Mouse (Mus musculus): ENCODE results near the gene Ypel5. TPM values are rescaled to one million over a fixed set of nuclear protein-coding genes. Genes with fewer than 3 reads are reported as not detected.

Ypel5 gene
- 10 to 100 TPM; 37.7 TPM for total RNA-seq (2021)

DNA sequence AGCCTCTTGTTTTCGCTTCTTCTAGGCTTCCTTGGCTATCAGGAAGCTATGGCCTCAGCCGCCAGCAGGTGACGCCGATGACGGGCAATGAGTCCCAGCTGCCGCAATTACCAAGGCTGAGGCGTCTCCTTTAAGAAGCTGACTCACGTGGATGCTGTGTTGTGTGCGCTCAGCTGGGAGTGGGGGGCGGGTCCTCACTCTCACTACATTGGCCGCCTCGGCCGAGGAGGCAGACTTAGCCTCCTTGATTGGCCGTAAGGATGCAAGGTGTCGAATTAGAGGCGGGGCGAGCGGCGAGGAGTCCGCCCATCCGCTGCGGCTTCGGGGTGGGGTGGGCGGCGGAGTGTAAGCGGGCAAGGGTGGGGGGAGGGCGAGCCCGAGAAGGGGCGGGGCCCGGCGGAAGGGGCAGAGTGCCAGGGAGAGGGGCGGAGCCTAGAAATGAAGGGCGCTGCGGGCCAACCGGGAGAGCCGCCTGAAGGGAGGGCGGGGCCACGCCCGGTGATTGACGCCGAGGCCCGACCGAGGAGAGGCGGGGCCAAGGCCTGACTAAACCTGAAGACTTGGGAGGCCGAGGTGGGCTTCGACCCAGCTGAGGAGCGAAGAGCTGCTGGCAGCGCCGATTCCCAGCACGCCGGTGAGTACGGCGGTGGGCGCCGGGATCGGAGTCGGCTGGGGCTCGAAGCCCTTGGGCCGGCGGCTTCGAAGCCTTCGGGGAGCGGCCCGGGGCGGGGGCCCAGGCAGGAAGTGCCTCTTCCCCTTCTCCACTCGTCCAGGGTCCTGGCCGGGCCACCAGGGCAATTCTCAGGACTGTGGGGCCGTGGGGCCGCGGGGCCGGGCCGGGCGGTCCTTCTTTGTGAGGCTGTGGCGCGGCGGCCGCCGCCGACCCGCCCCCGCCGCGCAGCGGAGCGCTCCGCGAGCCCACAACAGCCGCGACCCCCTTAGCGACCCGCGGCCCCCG is at the start of gene Ypel5:
Gene Ypel5, plus strand, starts transcription at position 296 of the 958 bp plus-strand sequence.
- intact Hi-C loops (cut with DNase I), result loop anchor here (5.0 kb wide), 1 partner anchor 81 kb away; the partner anchor contains the start of gene Lbh
- peak; percentile 98 for DNase-seq (ENCODE audit: low spot score)

GRCm38 (mm10) chr17:72787886-72788436 is 48.3 kb upstream of the Ypel5 start:
- no peak for DNase-seq (ENCODE audit: low spot score)
- intact Hi-C loops (cut with DNase I), result loop anchor here (10.0 kb wide), 1 partner anchor 263 kb away; no protein-coding TSS in a partner anchor

DNA sequence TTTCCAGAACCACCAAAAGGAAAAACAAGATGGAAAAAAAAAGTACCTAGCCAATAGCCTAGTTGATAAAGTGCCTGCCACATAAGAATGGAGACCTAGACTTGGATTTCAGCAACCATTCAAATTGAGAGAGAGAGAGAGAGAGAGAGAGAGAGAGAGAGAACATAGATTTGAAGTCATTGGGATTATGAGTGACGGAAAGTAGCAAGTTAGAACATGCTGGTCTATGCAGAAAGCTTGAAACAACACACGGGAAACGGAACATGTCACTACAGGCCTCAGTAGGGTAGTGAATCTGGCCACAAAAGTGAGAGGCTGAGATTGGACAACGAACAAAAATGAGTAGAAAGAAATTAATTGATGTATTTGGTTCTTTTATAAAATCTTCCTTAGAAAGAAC is 43.0 kb upstream of the Ypel5 start:
- DNase-seq (ENCODE audit: low spot score), result no peak
- intact Hi-C loops (cut with DNase I), result no loop called here

GRCm38 (mm10) chr17:72794660-72795059 is 41.6 kb upstream of the Ypel5 start:
- DNase-seq (ENCODE audit: low spot score), result no peak
- intact Hi-C loops (cut with DNase I), result loop anchor here (5.0 kb wide), 1 partner anchor 508 kb away; no protein-coding TSS in a partner anchor

- intact Hi-C loops (cut with DNase I), result loop anchor here (5.0 kb wide), 1 partner anchor 507 kb away; no protein-coding TSS in a partner anchor
- no peak for DNase-seq (ENCODE audit: low spot score)
Observed at GRCm38 (mm10) chr17:72795392-72796047, 40.7 kb upstream of the Ypel5 start.

GRCm38 (mm10) chr17:72796506-72796905 is 39.7 kb upstream of the Ypel5 start:
- intact Hi-C loops (cut with DNase I), result loop anchor here (5.0 kb wide), 1 partner anchor 506 kb away; no protein-coding TSS in a partner anchor
- no peak for DNase-seq (ENCODE audit: low spot score)

DNA sequence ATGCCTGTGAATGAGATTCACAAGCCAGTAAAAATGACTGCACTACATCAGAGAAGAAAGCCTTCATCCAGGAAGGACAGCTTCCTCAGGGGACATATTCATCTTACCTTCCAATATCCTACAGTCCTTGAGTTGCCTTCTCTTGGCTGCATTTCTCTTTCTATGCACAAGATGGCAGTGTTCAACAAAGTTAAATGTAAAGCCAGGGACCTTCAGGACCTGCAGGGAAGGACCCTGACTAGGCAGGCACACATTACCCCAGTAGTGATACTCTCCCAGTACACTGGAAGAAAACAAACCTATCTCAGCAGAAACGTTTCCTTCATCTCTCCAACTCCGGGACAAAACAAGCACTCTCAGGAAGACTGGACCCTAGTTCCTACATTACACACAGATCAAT is 38.4 kb upstream of the Ypel5 start:
- DNase-seq (ENCODE audit: low spot score), result no peak
- intact Hi-C loops (cut with DNase I), result loop anchor here (1.0 to 5.0 kb wide), 2 partner anchors 16 to 504 kb away; no protein-coding TSS in a partner anchor

DNA sequence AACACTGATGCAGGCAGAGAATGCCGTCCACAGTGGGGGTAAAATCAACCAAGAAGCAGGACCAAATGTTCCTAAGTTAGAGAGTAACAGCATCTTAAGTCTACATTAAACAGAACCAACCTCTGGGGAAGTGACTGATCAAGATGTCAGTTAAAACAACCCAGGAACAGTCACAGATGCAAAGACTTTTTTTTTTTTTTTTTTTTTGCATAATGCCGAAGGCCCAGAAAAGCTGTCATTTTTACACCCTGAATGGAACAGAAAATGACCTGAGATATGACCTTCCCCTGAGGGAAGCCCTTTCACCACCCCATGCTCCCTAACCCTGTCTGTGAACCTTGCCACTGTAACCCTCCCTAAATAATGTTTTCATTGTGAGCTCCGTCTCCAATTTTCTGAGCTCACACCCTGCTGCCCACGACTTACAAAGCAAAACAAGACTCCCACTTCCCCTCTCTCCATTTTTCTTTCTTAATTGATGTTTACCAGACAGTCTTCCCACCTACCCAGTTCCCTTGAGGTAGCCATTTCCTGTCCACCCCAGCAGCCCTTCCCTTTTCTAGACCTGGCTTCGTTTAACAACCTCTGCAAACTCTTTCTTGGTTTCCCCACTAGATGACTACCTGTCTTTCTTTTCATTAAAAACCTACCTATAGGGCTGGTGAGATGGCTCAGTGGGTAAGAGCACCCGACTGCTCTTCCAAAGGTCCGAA is 26.2 kb upstream of the Ypel5 start:
- DNase-seq (ENCODE audit: low spot score), result no peak
- intact Hi-C loops (cut with DNase I), result no loop called here

DNA sequence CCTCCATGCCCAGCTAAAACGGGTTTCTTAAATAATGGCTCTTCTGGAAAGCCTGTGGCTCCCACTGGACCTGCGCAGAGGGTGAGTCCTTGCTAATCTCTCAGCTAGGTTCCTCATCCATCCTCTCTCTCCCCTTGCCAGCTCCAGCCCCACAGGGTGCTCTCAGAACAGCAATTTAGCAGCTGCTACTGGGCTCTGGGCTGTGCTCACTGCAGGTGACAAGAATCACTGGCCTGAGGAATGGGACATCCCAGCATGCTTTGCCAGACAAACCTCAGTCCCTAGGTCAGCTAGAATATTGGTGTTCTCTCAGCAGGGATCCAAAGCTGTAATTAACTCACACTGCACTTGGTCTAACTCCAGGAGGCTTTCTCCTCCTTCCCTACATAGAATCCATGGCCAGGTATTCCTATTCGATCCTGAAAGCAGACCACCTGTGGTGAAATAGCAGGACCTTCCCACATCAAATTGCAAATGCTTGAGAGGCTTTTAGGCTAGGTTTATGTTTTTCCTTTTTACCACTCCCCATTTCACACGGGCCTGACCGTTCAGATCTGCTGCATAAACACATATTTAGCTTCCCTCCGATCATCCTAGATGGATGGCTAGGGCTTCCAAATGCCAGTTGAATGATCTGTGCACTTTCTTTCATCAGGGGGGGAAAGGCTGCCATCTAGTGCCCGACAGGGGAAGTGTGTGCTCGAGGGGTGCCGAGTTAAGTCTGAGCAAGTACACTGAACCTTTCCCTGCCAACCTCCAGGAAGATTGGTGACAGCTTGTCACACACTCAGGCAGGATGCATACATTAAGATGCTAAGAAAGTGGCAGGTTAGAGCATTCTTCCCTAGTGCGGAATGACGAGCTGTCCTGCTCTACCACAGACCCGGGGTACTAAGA is 22.6 kb upstream of the Ypel5 start:
- intact Hi-C loops (cut with DNase I), result loop anchor here (1.0 kb wide), 1 partner anchor 15 kb away; no protein-coding TSS in a partner anchor
- no peak for DNase-seq (ENCODE audit: low spot score)

- intact Hi-C loops (cut with DNase I), result no loop called here
Observed at GRCm38 (mm10) chr17:72817574-72817973, 18.7 kb upstream of the Ypel5 start.

DNA sequence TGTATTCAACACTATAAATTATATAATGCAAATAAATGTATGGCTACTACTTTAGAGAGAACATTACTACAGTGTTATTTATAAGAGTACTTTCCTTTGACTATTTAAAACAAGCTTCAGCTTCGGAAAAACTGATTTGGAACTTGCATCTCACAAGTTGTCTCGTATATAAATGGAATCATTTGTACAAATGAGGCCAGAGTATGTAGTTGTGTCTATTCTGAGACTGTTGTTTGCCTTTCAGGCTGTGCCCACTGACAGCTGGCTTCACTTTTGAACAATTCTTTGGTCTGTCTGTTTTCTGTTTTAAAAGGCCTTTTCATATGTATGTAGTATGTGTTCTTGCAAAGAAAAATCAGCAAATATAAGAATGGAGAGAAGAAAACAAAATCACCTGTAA is 16.5 kb upstream of the Ypel5 start:
- DNase-seq (ENCODE audit: low spot score), result no peak
- intact Hi-C loops (cut with DNase I), result no loop called here

More at GRCm38 (mm10) chr17:72817574-72817973, 18.7 kb upstream of the Ypel5 start:
- DNase-seq (ENCODE audit: low spot score), result no peak

- intact Hi-C loops (cut with DNase I), result no loop called here
- no peak for DNase-seq (ENCODE audit: low spot score)
Observed at GRCm38 (mm10) chr17:72820425-72820824, 15.8 kb upstream of the Ypel5 start.

DNA sequence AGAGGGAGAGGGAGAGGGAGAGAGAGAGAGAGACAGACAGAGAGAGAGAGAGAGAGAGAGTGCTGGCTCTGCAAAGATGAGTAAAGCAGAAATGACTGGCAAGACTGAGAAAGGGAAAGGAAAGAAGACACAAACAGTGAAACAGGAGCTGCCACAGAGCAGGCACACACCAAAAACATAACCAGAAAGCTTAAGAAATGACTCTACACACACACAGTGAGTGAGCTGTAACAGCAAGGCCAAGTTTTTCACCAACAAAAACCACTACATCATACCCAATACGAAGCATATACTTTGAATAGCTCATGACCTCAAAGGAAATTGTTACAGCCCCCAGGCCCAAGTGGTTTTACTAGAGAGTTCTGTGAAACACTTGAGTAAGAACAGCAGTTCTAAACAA is 14.3 kb upstream of the Ypel5 start:
- intact Hi-C loops (cut with DNase I), result no loop called here
- no peak for DNase-seq (ENCODE audit: low spot score)

DNA sequence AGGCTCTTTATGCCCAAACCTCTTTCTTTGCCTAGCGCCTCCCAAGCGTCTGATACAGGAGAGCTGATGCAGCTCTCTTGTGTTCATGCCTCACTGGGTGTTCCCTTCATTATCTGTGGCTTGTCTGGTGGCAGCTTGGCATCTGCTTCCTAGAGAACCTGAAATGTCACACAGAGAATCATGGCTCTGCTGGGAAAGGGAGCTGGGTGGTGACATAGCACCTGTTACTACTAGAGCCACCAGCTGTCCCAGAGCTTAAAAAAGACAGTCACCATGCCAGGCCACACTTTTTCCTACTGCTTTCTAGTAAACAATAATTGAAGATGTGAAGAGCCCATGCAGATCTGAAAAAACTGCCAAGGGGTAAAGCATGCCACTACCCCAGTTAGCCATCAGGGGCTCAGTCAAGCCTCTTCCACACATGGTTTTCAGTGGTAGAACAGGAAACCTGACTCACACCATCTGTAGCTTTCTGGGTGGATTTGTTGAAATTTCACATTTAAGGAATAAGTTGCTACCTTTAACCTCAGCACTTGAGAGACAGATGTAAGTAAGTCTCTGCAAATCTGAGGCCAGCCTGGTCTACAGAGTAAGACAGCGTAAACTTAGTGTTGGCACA is 9.2 kb upstream of the Ypel5 start:
- DNase-seq (ENCODE audit: low spot score), result no peak
- intact Hi-C loops (cut with DNase I), result no loop called here

- no peak for DNase-seq (ENCODE audit: low spot score)
- intact Hi-C loops (cut with DNase I), result no loop called here
Observed at GRCm38 (mm10) chr17:72828027-72828678, 8.1 kb upstream of the Ypel5 start.

DNA sequence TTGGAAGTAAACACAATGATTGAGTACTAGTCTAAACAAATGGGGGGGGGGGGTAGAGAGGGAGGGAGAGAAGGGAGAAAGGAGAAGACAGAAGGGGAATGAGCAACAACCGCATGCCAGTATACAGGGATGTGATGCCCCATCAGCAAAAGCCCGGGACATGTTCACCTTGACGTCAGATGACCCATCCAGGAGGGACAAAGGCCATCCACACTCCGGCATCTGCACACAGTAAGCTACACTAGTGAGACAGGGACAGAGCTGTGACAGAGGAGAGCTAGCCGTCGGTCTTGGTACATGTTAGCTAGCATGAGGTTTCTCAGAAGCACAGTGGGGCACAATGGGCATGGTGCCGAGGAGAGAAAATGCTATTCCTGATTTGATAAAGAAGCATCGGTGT is 7.6 kb upstream of the Ypel5 start:
- intact Hi-C loops (cut with DNase I), result no loop called here

GRCm38 (mm10) chr17:72837140-72837712 is 973 bp downstream of the Ypel5 start:
- intact Hi-C loops (cut with DNase I), result loop anchor here (5.0 kb wide), 1 partner anchor 80 kb away; the partner anchor contains the start of gene Lbh
- peak; percentile 88 for DNase-seq (ENCODE audit: low spot score)

More for the DNA sequence above, 7.6 kb upstream of the Ypel5 start:
- DNase-seq (ENCODE audit: low spot score), result no peak
